Mouse (Mus musculus): Measurements from ENCODE around the gene Etv3.
"Not testable (repeated sequence)": the region's sequence is repeated elsewhere in the genome, so short reads cannot be mapped to it uniquely, and the experiment has no call there.

Etv3 gene

DNA sequence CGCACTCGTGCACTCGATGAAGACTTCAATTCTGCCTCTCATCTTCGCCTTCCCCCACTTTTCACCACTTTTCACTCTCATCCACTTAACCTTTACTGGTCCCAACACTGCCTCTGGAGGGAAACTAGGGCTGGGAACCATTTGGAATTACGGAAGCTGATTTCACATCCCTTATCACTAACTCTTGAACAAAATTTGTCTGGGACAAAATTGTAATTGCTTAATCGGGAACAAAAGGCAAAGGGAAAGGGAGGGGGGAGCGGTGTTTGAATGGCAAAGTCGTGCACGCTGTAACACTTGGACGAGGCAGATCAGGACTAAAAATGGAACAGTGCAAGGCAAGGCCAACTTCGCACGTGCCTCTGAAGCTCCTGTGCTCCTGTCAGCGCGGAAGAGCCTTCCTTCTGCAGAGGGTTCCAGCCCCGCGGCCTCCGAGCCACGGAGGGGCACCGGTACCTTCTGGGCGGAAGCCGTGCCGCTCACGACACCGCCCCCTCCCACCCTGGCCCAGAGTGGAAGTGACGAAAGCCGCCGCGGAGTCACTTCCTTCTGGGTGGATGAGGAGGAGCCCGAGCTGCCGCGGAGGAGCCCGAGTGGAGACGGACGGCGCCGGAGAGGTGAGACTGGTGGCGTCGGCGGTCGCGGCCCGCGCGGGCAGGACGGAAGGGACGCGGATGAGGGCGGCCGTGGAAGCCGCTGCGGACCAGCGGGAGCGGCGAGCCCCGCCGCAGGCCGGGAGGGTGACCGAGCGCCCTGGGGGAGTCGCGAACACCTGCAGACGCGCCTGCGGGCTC is at the start of gene Etv3:
Gene Etv3 (plus strand): TSS at position 365 of the 794 bp plus-strand sequence.
- DNase-seq = peak; percentile 93

DNA sequence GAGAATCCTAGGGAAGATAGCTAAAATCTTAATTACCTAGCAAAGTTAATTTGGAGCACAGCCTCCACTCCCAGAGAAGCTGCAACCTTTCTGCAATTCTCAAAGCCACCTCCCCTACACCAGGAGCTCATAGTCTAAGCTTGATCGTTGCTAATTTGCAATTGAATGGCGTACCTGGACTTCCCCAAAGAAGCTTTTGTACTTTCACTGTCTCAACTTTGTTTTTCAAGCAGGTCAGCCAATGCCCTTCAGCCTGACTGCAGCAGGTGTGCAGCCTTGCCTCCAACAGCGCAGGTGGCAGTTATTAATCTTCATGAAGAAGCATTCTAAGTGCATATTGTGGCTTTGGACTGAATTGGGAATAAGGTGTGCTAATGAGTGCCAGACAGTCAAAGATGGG is 47.3 kb upstream of the Etv3 start:
- not testable (repeated sequence) for DNase-seq

DNA sequence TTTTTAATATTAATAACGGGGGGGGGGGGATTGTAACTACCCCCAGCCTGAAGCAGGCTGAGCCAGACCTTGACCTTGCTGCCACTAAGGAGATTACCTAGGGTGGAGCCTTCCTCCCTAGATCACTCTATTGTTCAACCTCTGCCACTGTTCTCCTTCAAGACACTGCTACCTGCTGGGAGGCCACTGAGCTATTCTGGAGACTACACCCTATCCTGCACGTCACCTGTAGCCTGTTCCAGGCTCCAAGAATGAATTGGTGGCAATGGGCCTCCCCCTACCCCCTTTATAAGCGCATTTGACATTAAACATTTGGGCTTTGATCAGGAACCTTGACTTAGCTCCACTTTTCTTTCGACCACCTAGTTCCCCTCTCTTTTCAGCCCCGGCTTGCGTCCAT is 46.6 kb upstream of the Etv3 start:
- not testable (repeated sequence) for DNase-seq

DNA sequence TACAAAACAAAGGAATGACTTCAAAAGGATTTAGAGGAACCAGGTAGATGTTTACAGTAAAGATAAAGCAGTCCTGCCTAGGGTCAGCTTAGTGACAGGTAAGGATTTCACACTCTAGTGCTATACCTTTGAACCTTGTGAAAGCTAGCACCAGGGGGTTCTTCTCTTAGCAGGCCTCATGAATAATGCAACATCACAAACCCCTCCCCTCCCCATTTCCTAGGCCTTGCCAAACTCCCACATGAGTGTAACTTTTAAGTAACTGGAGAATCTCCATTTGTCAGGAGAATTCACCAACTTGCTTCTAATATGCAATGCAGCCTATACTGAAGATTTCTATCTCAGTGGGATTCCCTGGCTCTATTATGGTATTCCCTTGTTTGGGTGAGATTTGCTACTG is 46.0 kb upstream of the Etv3 start:
- not testable (repeated sequence) for DNase-seq

DNA sequence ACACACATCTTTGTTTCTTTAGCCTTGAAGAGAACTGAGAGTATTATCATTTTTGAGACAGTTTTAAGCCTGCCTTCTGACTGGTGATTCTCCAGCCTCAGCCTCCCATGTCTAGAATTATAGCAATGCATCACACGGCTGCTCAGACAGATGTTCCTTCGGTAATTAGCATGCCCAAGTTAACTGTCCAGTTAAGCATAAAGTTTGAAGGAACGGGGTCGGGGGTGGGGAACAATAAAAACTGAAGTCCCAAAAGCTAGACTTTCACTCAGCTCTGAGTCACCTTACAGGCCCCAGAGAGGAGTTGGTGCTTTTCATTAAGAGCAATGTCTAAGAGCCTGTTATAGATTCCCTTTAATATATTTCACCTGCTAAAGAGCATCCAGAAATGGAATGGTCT is 37.8 kb upstream of the Etv3 start:
- DNase-seq = no peak

DNA sequence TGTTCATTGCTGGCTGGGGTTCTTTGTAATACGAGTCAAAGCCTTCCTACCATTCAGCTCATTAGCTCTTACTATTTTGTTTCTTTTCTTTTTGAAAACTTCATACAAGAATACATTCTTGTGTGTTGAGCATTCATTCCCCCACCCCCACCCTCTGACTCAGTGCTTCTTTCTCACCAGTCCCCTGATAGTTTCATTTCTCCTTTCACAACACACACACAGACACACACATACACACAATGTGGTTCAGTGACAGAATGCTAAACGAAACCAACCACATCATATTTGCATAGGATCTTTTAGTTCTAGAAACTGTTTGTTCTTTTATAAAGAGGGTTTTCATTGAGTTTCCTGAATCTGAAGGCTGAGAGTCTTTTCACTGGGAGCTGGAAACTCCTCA is 37.3 kb upstream of the Etv3 start:
- no peak for DNase-seq

DNA sequence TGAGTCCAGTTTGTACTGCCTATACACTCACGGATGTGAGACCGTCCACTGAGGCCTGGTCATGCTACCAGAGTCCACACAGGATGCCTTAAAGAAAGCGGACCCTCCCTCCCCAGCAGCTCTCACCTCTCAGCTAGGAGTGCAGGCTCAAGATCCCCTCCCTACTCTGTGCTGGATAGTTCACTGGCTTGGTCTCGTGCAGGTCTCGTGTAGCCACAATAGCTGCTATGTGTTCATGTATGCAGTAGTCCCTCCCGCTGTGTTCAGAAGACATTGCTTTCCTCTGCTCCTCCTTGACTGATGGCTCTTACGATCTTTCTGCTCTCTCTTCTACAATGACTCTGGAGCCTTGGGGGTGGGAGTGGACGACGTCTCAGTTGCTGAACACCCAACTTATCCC is 26.9 kb upstream of the Etv3 start:
- DNase-seq = no peak

DNA sequence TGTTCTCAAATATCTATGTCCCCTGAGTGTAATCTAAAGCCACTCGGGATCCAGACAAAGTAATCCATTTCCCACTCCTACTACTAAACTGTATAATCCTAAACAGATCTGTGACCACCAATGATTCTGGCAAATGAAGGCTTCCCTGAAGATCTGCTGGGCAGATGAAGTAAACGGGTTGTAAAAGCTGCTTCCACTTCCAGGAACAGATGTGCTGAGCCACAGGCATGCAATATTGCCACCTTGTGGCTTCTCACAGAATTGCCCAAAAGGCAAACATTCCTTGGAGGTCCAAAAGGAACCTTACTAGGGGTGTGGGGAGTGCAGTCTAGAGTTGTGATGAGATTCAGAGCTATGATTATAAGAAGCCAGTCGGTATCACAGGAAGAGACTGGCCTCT is 26.1 kb upstream of the Etv3 start:
- peak; percentile 70 for DNase-seq

DNA sequence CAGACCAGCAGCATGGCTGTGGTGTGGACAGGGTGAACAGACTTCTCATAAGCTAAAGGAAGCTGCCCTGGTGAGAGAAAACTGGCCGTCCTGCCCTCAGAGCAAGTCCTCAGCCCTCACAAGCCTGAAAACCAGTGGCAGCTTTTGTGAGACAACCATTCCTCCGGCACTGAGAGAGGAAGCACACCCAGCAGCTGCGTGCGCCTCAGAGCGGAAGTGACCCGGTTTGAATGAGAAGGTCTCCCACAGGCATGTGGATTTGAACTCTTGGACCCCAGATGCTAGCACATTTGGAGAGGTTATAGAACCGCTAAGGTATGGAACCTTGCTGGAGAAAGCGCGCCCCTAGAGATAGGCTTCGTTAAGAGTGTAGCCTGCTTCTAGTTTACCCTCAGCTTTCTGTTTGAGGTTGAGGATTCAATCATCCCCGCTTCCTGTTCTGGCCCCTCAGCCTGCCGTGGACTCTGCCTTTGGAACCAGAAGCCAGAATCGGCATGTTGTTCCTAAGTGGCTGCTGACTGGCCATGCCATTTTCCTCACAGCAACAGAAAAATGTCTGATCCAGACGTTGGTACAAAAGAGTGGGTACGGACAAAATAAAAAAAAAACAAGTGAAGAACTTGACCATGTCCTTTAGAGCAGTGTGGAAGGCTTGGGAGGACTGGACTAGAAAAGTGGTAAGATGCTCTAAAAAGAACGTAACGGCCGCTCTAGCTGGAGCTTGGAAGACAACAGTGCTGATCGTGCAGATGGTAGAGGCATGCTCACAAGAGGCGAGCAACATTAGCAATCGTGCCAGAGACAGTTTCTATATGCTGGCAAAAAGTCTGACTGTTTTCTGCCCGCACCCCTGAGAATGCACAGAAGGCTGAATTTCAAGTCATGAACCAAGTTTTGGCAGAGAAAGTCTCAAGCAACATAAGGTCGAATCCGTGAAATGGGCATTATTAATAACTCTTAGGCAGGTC is 24.8 kb upstream of the Etv3 start:
- DNase-seq = no peak

DNA sequence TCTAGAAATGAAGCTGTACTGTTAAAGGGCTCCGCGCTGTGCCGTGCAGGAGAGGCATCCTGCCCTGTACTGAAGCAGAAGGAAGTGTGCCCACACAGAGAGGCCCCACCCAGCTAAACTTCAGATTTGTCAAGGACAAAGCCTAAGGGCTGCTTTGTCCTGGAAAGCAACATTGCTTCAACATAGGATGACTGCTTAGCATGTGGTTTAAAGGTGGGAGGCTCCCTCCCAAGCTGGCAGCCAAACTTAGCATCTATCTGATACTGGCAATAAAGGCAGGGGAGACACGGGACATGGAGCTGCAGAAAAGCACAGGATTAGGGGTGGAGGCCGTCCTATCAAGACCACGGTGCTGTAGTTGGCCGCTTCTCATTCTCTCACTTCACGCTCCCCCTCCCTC is 24.1 kb upstream of the Etv3 start:
- no peak for DNase-seq

DNA sequence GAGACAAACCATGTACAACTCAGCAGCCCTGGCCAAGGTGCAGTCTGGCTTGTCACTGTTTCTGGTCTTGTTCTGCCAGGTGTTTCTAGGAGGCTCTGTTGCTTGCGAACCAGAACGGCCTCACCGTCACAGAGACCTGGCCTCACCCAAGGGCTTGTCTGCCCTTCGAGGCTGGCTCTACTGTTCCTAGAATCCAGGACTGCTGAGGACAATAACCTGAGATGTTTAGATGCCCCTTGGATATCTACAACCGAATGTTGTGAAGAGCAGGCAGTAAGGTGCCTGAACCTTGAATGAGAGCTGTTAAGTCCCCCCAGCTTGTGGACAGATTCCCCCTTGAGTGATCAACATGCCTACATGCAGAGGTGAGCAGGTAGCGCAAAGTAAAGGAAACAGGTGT is 22.4 kb upstream of the Etv3 start:
- DNase-seq = no peak

DNA sequence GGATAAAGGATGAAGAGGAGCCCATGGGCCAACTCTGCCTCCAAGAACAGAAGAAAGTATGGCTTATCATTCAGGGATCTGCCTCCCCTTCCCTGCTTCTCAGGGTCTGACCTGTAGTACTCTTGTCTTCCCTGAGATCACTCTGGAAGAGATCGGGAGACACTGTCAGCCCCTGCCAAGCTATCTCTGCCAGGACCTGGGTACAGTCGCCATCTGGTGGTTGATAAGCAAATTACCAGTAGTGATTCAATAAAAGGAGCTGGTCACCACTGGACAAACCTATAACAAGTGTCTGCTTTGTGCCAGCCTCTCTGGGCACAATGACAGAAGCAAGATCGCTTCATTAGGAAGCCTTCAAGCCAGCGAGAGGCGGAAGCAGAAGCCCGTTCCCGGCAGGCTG is 20.9 kb upstream of the Etv3 start:
- no peak for DNase-seq

DNA sequence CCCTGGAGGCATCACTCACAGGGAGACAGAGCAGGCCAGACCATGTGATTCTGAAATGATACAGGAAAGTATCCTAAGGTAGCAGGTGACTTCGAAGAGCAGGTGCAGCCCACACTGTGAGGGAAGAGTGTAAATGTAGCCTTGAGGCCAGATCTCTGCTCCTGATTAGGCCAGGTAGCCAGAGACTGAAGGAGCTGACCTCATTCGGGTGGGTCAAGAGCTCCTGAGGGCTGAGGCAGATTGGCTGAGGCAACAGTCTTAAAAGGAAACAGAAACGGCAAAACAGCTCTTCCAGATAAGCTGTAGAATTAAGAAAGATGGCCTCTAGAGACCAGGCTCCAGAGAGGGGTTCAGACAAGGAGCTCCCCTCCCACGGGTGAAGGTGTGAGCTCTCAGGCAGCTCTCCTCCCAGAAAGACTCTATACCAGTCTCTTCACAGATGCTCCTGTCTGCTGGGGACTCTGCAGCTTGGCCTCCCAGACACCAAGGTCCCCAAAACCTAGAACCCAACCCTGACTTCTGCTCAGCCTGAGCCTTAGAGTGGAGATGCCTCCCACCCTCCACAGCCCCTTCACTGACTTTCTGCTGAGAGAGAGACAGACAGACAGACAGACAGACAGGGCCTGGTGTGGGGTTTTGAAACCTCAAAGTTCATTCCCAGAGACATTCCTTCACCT is 20.3 kb upstream of the Etv3 start:
- no peak for DNase-seq

DNA sequence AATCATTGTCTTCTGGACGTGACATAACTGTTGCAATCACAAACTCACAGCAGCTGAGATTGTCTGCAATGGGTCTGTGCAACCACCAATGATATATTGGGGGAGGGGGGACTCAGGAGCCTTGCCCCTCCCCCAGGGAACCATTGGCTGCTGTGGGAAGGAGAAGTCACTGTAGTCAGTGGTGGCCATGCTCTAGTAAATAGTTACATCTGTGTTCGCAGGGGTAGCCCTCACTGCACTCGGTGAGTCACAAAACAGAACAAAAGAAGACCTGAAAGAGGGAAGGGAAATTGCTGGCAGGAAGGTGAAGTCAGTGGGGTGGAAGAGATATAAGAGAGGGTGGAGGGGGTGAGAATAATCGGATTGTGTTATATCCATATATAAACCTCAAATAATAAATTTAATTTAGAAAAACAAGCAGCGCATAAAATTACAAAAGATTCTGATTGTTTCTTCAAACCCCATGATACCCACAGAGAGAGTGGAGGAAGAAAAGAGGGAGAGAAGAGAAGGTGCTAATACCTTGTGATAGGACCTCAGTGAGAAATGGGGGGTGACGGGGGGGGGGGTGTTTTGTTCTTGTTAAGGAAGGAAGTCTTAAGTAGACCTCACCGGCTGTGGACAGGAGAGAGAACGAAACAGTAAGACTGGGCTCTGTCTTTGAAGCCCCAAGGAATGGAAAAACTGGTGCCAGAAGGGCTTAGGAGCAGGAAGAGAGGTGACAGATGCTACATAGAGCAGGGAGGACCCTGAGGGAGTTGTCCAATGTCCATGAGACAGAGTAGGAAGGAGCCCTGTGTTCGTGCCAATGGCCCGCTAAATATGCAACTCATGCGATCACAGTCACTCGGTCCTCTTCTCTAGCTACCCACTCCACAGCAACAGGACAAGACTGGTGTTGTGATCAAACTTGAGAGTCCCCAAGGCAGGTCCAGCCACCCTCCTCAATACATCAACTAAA is 18.5 kb upstream of the Etv3 start:
- DNase-seq = no peak

DNA sequence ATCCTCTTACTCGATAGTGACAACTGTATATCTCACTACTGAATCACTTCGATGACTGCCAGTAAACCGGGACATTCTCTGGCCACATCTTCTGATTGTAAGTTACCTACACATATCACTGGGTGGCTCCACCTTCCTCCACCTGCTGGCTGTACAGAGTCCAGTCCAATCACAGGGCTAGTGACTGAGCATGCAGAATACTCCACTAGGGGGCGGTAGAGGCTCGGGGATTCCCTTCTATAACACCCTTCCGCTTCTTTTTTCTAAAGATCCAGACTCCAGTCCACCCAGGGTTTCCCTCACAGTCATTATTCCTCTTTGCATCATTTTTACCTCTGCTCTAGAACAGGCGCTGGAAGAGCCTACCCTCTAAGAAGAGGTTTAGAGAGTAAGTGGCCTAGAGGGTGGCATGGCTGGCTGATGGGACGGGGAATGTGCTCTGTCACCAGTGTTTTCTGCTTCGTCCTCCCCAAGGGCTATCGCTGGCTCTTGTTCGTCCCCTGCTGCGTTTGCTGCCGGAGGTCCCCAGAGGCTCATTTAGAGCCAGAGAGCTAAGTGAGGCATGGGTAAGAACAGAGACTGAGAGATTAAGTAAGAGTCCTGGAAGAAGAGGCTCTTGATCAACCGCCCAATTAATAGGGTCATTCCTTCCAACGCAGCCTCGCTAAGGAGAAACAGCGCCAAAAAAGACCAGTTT is 16.9 kb upstream of the Etv3 start:
- peak; percentile 67 for DNase-seq

DNA sequence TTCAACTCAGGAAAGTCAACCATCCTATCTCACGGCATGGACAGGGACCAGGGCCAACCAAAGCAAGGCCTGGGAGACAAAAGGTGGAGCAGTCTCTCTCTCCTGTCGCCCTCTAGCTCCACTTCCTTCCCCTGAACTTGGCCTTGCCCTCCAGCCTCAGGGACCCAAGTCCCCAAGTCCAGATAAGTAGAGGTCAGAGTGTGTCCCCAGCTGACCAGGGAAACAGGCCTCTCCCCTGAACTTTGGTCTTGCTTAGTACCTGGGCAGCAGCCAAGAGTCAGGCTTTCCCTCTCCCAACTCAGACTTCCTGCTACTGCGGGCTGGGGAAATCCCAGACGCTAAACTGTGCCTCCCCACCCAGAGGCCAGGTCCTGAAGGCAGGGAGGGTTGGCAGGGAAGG is 16.1 kb upstream of the Etv3 start:
- DNase-seq = no peak

DNA sequence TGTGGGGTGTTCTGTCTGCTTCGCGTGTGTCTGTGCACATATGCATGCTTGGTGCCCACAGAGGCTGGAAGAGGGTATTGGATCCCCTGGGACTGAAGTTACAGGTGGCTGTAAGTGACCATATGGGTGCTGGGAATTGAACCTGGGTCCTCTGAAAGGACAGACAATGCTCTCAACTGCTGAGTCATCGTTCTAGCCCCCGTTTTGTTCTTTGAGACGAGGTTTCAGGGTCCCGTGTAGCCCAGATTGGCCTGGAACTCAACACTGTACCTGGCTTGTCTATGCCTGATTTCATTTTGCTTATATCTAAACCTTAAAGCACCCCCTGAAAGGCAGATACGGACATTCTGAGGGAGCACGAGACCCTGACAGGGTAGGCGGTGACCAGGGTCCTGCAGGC is 14.4 kb upstream of the Etv3 start:
- DNase-seq = no peak

DNA sequence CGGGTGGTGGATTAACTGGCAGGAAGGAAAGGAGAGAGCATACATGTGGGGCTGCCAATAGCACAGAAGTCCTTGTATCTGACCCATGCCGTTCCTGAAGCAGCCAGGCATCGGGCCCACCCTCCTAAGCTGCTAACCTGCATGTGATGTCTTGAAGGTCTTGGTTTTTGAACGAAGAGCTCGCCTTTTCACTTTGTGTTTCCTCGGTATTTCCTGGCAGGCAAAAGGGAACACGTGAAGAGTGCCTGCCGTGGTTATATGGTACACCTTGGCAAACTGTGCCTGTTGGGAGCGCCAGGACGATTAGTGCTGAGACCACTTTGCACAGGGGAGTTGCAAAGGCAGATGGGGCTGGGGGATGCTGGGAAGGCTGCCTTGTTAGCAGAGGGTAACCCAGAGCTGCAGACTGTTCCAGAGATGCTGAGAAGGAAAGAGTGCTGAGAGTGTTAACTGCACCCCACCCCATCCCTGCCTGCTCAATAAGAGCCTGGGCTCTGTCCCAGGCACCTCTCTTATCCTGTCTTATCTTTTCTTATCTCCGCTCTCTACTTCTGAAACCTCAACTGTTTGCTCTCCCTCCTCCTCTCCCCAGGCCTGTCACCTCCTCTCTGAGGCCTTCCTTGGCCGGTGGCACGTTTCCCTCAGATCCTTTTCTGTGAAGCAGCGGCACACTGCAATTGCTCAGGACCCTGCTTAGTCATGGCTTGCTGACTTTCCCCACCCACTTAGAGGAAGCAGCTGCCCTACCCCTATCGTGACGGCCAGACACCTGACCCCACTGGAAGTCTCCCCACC is 13.0 kb upstream of the Etv3 start:
- no peak for DNase-seq

DNA sequence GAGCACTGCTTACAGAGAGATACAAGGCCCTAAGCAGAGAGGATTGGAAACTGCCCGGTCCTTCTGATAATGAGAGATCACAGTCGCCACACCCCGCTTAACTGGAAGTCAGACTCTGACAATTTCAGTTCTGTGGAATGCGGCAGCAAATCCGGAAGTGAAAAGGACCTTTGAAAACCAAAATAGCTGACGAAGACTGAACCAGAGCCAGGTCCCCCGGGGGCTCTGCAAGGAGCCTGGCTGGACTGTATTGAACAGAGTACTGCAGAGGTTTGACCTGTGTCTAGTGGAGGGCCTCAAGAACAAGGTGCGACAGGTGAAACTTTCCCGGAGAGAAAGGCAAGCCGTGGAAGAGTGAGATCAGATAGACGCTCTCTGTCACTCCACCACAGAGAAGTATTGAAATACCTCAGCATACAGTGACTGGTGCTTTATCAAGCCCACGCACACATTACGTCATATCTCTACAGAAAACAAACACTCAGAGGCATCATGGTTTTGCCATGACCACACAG is 9.6 kb upstream of the Etv3 start:
- no peak for DNase-seq

DNA sequence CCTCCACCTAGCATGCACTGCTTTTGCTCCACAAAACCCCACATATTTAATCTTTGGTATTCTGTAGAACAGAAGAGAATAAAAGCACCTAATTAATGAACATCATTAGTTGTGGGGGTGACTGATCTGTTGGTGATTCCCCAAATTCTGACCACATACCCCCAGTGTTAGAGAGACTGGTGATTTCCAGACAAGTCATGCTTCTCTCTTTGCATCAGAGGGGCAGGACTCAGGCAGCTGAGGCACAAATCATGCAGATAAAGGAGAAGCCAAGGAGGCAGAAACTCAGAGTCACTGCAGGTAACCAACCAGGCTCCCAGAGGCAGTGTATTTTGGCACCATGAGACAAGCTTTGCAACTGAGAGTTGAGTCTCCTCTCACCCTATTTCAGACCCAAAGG is 6.8 kb upstream of the Etv3 start:
- no peak for DNase-seq

DNA sequence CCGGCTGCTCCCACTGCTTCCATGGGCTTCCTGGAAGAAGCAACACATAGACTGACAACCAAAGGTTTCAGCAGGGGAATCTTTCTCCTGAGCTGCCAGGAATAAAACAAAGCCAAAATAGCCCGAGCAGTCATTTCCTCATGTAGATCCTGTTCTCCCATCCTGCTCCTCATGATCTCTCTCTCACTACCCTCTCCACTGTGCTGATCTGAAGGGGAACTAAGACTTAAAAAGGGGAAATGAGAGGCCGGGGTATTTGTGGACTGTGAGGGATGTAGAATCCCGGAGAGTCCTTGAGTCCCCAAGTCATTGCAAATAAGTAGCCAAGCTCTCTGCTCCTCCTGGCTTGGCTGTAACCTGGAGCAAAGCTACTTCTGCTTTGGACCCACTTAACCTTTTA is 4.1 kb upstream of the Etv3 start:
- DNase-seq = no peak
